Mouse (Mus musculus) midbrain, embryonic 11.5 days (tissue): ENCODE measurements around the gene Bcl2l11. TPM values are rescaled to one million over a fixed set of nuclear protein-coding genes. Genes with fewer than 3 reads are reported as not detected.

Source experiments
- ATAC-seq: fragments of 200-750 bp; cut with Nextera tagmentation; 2 replicates; pipeline ENCODE4 v1.8.0; 2017; ENCODE audit warnings: moderate TSS enrichment, moderate library complexity; ENCODE audit not compliant: low FRiP score
- DNase-seq: peaks from one replicate; pipeline ENCODE4 v3.0.0; 2015; ENCODE audit warnings: low spot score; ENCODE audit errors: missing footprints
- H3K27ac ChIP-seq: fragments of 300-500 bp; sonication (generic); 2 replicates; pipeline ENCODE4 v1.5.1; 2014; ENCODE audit warnings: low read depth, low read length
- H3K27me3 ChIP-seq: fragments of 300-500 bp; sonication (generic); 2 replicates; pipeline ENCODE4 v1.6.1; 2014; ENCODE audit warnings: mild to moderate bottlenecking, low read length, moderate library complexity, mixed read lengths; ENCODE audit not compliant: control insufficient read depth, insufficient read depth
- H3K36me3 ChIP-seq: fragments of 300-500 bp; sonication (generic); 2 replicates; pipeline ENCODE4 v1.6.1; 2014; ENCODE audit warnings: mild to moderate bottlenecking, low read length, moderate library complexity, mixed read lengths; ENCODE audit not compliant: control insufficient read depth, insufficient read depth
- H3K4me1 ChIP-seq: fragments of 300-500 bp; sonication (generic); 2 replicates; pipeline ENCODE4 v1.6.1; 2014; ENCODE audit warnings: low read length; ENCODE audit not compliant: control insufficient read depth, insufficient read depth
- H3K4me2 ChIP-seq: fragments of 300-500 bp; sonication (generic); 2 replicates; pipeline ENCODE4 v1.6.1; 2014; ENCODE audit warnings: mild to moderate bottlenecking, moderate library complexity
- H3K4me3 ChIP-seq: fragments of 300-500 bp; sonication (generic); 2 replicates; pipeline ENCODE4 v1.5.1; 2014; ENCODE audit warnings: low read depth, low read length
- H3K9ac ChIP-seq: fragments of 300-500 bp; sonication (generic); 2 replicates; pipeline ENCODE4 v1.6.1; 2014; ENCODE audit warnings: low read length
- H3K9me3 ChIP-seq: fragments of 300-500 bp; sonication (generic); 2 replicates; pipeline ENCODE4 v1.6.1; 2016; ENCODE audit warnings: low read length; ENCODE audit not compliant: control insufficient read depth
- WGBS: fragments of 180-500 bp; shearing (Covaris S2); extraction: QIAGEN DNeasy Blood & Tissue Kit; methylation state at CpG from one replicate; pipeline ENCODE4 v1.1.7; 2014; 5-methylcytosine and 5-hydroxymethylcytosine counted together
- polyA plus RNA-seq: library from polyadenylated mRNA; unstranded; fragments of >200 nt; fragmentation: Nextera tagmentation; extraction: Ambion mirVana; gene quantifications from 2 replicates; pipeline ENCODE4 v1.2.1, GENCODE M21; 2014

Gene Bcl2l11
- polyA plus RNA-seq, 1 experiment from 2014 or later = 15.1 TPM

DNA sequence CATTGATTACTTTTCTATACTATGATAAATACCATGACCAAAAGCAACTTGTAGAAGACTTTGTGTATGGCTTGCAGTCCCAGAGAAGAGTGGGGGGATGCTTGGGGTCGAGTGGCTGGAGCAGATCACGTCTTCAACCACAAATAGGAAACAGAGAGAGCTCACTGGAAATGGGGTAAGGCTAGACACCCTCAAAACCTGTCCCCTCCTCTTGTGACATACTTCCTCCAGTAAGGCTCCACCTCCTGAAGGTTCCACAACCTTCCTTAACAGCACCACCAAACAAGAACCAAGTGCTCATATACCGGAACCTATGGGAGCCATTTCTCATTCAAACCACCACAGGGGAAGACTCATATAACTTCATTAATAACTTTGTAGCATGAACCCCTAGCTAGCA is 44.8 kb downstream of the Bcl2l11 start:
- no peak overlapping the region for H3K27ac ChIP-seq
- WGBS = 87% methylated on average over 3 of the region's 3 CpGs
- H3K4me2 ChIP-seq = no peak overlapping the region
- H3K36me3 ChIP-seq = no peaks in the 10 kb centered on the region
- no peaks in the 10 kb centered on the region for H3K27me3 ChIP-seq
- H3K9ac ChIP-seq = no peak overlapping the region
- no peaks in the 10 kb centered on the region for H3K9me3 ChIP-seq
- H3K4me1 ChIP-seq = no peaks in the 10 kb centered on the region
- no peak for DNase-seq
- ATAC-seq = no peak
- no peak overlapping the region for H3K4me3 ChIP-seq

DNA sequence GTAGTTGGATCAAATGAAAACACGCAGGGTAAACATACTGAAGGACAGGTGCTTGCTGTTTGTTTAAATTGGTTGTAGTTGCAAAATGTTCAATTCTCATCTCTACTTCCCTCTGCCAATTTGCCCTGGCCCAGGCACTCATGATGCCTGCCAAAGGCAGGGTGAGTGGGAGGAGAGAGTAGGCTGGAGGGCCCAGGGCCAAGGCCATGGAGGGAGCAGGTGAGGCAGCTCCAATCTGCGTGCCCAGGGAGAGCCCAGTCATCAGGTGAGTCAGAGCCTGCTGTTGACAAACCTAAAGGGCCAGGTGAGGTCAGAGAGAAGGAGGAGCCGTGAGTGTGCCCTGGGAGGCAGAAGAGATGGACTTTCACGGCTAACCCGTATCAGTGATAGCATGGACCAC is 46.4 kb downstream of the Bcl2l11 start:
- no peak overlapping the region for H3K4me2 ChIP-seq
- H3K9ac ChIP-seq = no peak overlapping the region
- no peaks in the 10 kb centered on the region for H3K27me3 ChIP-seq
- no peaks in the 10 kb centered on the region for H3K4me1 ChIP-seq
- no peaks in the 10 kb centered on the region for H3K36me3 ChIP-seq
- H3K4me3 ChIP-seq = no peak overlapping the region
- DNase-seq (no peak), ATAC-seq (no peak)
- WGBS = 89% methylated on average over 5 of the region's 5 CpGs
- H3K9me3 ChIP-seq = no peaks in the 10 kb centered on the region
- no peak overlapping the region for H3K27ac ChIP-seq

DNA sequence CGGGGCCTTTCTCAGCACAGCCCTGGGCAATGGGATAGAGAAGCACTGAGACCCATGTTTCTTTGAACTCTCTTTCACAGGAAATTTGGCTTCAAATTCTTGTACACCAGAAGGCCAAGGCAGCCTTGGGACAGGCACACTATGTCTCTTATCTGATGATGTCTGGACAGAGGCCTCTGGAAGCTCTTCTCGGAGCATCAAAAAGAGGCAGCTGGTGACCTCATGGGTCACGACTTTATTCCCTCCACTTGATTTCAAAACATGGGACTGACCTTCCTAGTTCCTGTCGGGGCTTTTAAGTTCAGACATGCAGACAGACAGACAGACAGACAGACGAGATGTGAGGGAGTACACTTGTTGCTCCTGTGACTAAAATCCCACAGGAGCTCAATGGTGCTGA is 48.3 kb downstream of the Bcl2l11 start:
- no peak for ATAC-seq
- Histone ChIP-seq H3K4me3 (no peak overlapping the region), H3K4me2 (no peak overlapping the region), H3K36me3 (no peaks in the 10 kb centered on the region), H3K27me3 (no peaks in the 10 kb centered on the region), H3K9ac (no peak overlapping the region), H3K4me1 (no peaks in the 10 kb centered on the region), H3K9me3 (no peaks in the 10 kb centered on the region), H3K27ac (no peak overlapping the region)
- WGBS = 64% methylated on average over 5 of the region's 5 CpGs
- no peak for DNase-seq

DNA sequence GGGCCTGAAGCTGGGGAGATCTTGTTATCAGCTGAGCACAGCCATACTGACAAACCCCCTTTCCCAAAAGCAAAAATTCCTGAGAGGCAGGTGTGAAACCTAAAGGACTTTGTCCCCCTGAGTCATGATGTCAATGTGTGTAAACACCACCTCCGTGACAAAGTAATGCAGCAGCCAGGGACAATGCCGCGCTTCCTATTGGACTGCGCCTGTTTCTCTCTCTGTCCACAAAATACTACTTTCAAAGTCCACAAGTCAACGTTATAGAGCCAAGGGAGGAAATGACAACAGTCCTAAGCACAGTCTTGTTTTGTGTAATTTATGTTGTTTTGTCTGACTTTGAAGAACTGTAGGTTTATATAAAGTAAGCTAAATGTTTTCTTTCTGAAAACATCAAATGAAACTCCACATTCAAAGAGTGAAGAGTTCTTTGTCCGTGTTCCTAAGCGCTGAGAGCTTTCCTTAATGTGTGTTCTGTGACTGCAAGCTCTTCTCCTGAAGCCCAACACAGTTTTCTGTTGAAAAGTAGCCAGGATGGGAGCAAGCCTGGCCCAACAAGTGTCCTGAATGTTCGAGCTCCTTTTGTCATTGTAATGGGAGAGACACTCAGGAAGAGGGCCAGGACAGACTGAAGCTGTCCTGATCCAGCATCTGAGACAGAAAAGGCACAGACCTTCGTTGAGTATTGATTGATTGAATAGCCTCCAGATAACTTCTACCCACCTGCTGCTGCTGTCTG is 48.9 kb downstream of the Bcl2l11 start:
- H3K27me3 ChIP-seq = no peaks in the 10 kb centered on the region
- H3K27ac ChIP-seq = no peak overlapping the region
- 76% methylated on average over 9 of the region's 9 CpGs for WGBS
- H3K4me3 ChIP-seq = no peak overlapping the region
- no peaks in the 10 kb centered on the region; the same call in 1 of the 2 replicates for H3K4me1 ChIP-seq
- H3K9me3 ChIP-seq = no peaks in the 10 kb centered on the region
- no peak for DNase-seq
- no peak for ATAC-seq
- no peaks in the 10 kb centered on the region for H3K36me3 ChIP-seq
- H3K4me2 ChIP-seq = no peak overlapping the region
- H3K9ac ChIP-seq = no peak overlapping the region

DNA sequence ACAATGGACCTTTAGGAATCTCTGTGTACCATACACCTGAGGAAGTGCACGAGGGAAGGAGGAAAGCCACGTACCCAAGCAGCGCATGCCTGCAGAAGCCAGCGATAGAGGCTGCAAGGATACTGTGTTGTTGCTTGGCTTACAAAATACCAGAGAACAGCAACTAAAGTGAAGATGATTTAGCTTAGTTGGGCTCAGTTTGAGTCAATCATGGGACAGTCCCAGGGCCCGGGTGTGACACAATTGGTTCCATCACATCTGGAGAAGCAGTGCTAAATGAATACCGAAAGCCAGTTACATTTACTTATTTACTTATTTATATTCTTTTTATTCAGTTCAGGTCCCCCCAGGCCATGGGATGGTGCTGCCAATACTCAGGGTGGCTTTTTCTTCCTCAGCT is 49.8 kb downstream of the Bcl2l11 start:
- no peaks in the 10 kb centered on the region for H3K9me3 ChIP-seq
- no peaks in the 10 kb centered on the region for H3K27me3 ChIP-seq
- ATAC-seq (no peak), DNase-seq (no peak)
- no peaks in the 10 kb centered on the region; the same call in 1 of the 2 replicates for H3K4me1 ChIP-seq
- no peaks in the 10 kb centered on the region for H3K36me3 ChIP-seq
- 91% methylated on average over 6 of the region's 6 CpGs for WGBS
- H3K4me2 ChIP-seq = no peak overlapping the region
- H3K4me3 ChIP-seq = no peak overlapping the region
- no peak overlapping the region for H3K9ac ChIP-seq
- no peak overlapping the region for H3K27ac ChIP-seq

DNA sequence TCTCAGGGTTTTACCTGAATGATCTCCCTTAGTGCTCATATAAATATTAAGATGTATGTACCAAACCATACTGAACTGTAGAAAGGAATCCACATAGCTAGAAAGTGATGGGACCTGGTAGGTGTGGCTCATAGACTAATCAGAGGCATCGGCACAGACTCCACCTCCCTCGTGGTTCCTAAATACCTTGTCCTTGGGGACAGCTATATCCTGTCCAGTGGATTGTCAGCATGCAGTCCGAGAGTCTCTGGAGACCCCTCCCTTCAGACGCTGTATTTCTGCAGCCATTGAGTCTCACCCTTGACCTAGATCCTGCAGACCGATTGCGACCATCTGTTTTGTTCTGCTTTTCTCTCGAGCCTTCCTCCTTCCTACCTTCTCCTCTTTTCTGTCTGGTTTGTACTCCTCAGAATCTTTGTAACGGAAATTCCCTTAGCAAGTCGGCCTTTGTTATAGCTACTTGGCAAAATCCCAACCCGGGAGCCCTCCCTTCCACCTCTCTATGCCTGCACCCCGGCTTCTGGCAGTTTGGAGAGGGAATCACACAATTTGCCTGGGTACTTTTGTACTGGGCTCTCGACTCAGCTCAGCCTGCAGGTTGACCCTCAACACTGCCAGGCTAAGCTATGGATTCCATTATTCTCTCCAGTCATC is 50.7 kb downstream of the Bcl2l11 start:
- Histone ChIP-seq H3K9ac (no peak overlapping the region), H3K36me3 (no peaks in the 10 kb centered on the region), H3K9me3 (no peaks in the 10 kb centered on the region), H3K27me3 (no peaks in the 10 kb centered on the region), H3K27ac (no peak overlapping the region), H3K4me3 (no peak overlapping the region), H3K4me2 (no peak overlapping the region), H3K4me1 (no peaks in the 10 kb centered on the region; the same call in 1 of the 2 replicates)
- DNase-seq = no peak
- ATAC-seq = no peak
- WGBS = 62% methylated on average over 12 of the region's 12 CpGs

DNA sequence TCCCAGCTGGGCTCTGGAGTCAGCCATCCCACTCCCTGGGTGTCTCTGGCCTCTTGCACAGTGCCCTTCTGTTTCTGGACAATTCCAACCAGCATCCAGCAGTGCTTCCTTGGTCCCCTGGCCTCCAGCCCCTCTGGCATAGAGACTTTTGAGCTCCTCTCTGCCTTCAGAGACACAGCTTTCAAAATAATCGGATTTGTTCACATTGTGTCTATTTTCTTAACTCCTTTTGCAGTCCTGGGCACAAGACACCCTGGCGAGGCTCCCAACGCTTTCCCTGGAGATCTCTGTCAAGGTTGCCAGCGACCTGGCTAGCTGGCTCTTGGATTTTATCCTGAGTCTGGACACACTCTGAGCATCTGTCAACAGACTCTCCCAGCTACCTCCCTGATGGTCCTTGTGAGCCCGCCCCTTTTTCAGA is 51.4 kb downstream of the Bcl2l11 start:
- WGBS = 54% methylated on average over 5 of the region's 5 CpGs
- Histone ChIP-seq H3K36me3 (no peaks in the 10 kb centered on the region), H3K4me3 (no peak overlapping the region), H3K4me2 (no peak overlapping the region), H3K9ac (no peak overlapping the region), H3K9me3 (no peaks in the 10 kb centered on the region), H3K27me3 (no peaks in the 10 kb centered on the region), H3K4me1 (no peaks in the 10 kb centered on the region; the same call in 1 of the 2 replicates), H3K27ac (no peak overlapping the region)
- no peak for DNase-seq
- ATAC-seq = no peak

DNA sequence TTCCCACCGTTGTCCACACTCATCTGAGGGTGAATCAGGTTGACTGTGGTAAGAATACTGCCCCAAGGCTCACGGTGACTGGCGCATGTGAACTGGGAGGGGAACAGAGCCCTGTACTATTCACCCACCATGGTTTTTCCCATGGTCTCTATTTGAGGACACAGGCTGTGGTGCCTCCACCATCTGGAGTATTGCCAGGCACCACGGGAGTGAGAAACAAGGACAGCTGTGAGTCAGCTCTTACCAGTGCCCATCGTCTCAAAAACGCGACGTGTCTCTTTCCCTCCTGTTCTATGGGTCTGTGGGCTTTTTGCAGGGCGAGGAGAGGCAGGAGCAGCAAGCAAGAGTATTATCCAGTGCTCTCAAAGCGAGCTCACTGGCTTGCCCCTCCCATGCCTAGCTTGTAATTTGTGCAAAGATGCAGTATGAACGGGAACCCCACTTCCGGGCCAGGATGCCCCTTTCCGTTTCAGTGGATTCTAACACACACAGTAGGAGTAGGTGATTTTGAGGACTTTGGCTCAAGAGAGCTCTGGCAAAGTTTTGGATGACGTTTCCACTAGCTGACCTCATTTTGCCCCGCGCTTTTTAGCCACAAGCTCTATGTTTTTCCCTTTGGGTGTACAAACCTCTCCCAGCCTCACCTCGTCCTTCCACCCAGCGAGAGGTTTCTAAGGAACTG is 53.4 kb downstream of the Bcl2l11 start:
- H3K4me1 ChIP-seq = no peaks in the 10 kb centered on the region; the same call in 1 of the 2 replicates
- H3K27ac ChIP-seq = no peak overlapping the region; the same call in 1 of the 2 replicates
- no peak overlapping the region for H3K4me3 ChIP-seq
- 79% methylated on average over 18 of the region's 18 CpGs for WGBS
- DNase-seq = no peak
- H3K27me3 ChIP-seq = no peaks in the 10 kb centered on the region
- no peaks in the 10 kb centered on the region for H3K36me3 ChIP-seq
- ATAC-seq = no peak
- H3K4me2 ChIP-seq = no peak overlapping the region
- no peak overlapping the region for H3K9ac ChIP-seq
- H3K9me3 ChIP-seq = no peaks in the 10 kb centered on the region
